Mouse (Mus musculus) cerebellum, adult 8-10 months (tissue): Measurements from ENCODE around the gene Rgs11.

ENCODE experiments used
- DNase-seq: peaks from one replicate; pipeline ENCODE4 v3.0.0; 2022

Rgs11 gene

GRCm38 (mm10) chr17:26232863-26233262 lies 30.1 kb downstream of the Rgs11 start:
- no peak for DNase-seq

- DNase-seq, result no peak
Measured at GRCm38 (mm10) chr17:26234386-26234785, 31.6 kb downstream of the Rgs11 start.

- no peak for DNase-seq
Measured at GRCm38 (mm10) chr17:26235077-26235815, 32.5 kb downstream of the Rgs11 start.

GRCm38 (mm10) chr17:26237667-26238066 lies 34.9 kb downstream of the Rgs11 start:
- DNase-seq, result no peak

GRCm38 (mm10) chr17:26239551-26239950 lies 36.8 kb downstream of the Rgs11 start:
- DNase-seq, result no peak

- no peak for DNase-seq
Measured at GRCm38 (mm10) chr17:26240120-26240790, 37.5 kb downstream of the Rgs11 start.

GRCm38 (mm10) chr17:26240990-26241389 lies 38.2 kb downstream of the Rgs11 start:
- no peak for DNase-seq

GRCm38 (mm10) chr17:26243471-26244100 lies 40.8 kb downstream of the Rgs11 start:
- DNase-seq, result no peak

GRCm38 (mm10) chr17:26244101-26244841 lies 41.5 kb downstream of the Rgs11 start, which contains the start of gene Fam234a:
Gene Fam234a, minus strand, starts transcription at chr17:26244242.
- peak; percentile 89 for DNase-seq

- DNase-seq, result no peak
Measured at GRCm38 (mm10) chr17:26251886-26252538, 49.3 kb downstream of the Rgs11 start.

GRCm38 (mm10) chr17:26252539-26253251 lies 49.9 kb downstream of the Rgs11 start, which contains the start of gene Luc7l:
Gene Luc7l, plus strand, starts transcription at chr17:26252896.
- peak; percentile 93 for DNase-seq

GRCm38 (mm10) chr17:26253399-26253798 lies 50.6 kb downstream of the Rgs11 start:
- DNase-seq, result no peak

GRCm38 (mm10) chr17:26255313-26255712 lies 52.6 kb downstream of the Rgs11 start:
- no peak for DNase-seq
